Comparison of ENCODE assay signal across 9 mouse cellular contexts in the genomic region with DNA sequence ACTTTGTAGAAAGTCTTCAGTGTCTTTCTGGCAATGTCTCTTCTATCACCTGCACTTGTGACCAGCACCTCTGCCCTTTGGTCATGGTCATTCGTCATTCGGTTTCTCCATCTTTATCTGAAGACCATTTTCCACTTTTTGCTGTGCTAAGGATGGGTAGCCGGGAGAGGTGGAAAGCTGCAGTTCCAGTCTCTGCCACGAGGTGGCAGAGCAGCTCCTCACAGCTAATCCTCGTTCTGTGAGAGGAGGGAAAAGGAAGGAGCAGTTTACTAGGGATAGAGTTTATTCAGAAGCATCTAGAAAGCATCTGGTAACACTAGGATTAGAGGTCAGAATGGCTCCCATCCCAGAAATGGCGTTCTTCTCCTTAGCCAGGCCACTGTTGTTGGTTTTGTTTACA. TPM values are rescaled to one million over a fixed set of nuclear protein-coding genes. Genes with fewer than 3 reads are reported as not detected.
A peak's percentile ranks its signal among the peaks of the same experiment; 100 is the strongest.
DNase-seq lines count a peak whose midpoint lies in the region; ATAC-seq and TF ChIP-seq lines count a peak whose summit lies in the region.
"Had no signal": no experiment of that assay in that cellular context is flagged by ENCODE, and none has a peak within 500 bp of the region (broad histone marks: within the 10 kb centered on the region; RNA-seq: fewer than 3 reads in every experiment).

No protein-coding gene starts in this region.

- 12% methylated on average over 6 of the region's 6 CpGs for WGBS in large intestine, adult 2 months
- 20% methylated on average over 6 of the region's 6 CpGs for WGBS in lung, embryonic 16.5 days

- no peaks in the 10 kb centered on the region for H3K27me3 ChIP-seq in ES-Bruce4 (ENCODE audit: control insufficient read depth, insufficient read depth, low read length, poor library complexity, severe bottlenecking)
- H3K27me3 ChIP-seq in lung, embryonic 16.5 days (ENCODE audit: control insufficient read depth, insufficient read depth, low read depth, low read length), result no peaks in the 10 kb centered on the region

- H3K36me3 ChIP-seq in ES-Bruce4 (ENCODE audit: control insufficient read depth, insufficient read depth, low read length, poor library complexity, severe bottlenecking), result no peaks in the 10 kb centered on the region
- peaks cover 12% of the 10 kb centered on the region for H3K36me3 ChIP-seq in lung, embryonic 16.5 days (ENCODE audit: control insufficient read depth, insufficient read depth, low read length)

- TF ChIP-seq EP300 in ES-Bruce4 (IDR thresholded peaks at IDR 0.05; ENCODE audit: insufficient read depth, low read depth, low read length), result no peak

- no peak overlapping the region for H3K27ac ChIP-seq in ES-Bruce4 (ENCODE audit: insufficient read depth, low read length)
- no peak overlapping the region for H3K27ac ChIP-seq in lung, embryonic 16.5 days (ENCODE audit: low read length)

- TF ChIP-seq POLR2A in ES-Bruce4 (IDR thresholded peaks at IDR 0.05; ENCODE audit: insufficient read depth, low read length), result no peak

- DNase-seq in adrenal gland, adult 2 months, result peak; percentile 82
- DNase-seq in embryo, embryonic 10 days (ENCODE audit: low spot score), result peak; percentile 69
- DNase-seq in gastrocnemius, postnatal 25 days, result peak; percentile 46
- DNase-seq in large intestine, adult 2 months (ENCODE audit: low read depth, low spot score), result peak; percentile 44
- peak; percentile 69 for DNase-seq in right cerebral cortex, adult 18-20 months
- DNase-seq in urinary bladder, postnatal 4 days (ENCODE audit: low spot score in 2 of 2), result peak; percentile 62 to 84

- no peak overlapping the region for H3K9ac ChIP-seq in ES-Bruce4 (ENCODE audit: low read depth, poor library complexity, severe bottlenecking)
- H3K9ac ChIP-seq in lung, embryonic 16.5 days (ENCODE audit: low read length), result no peak overlapping the region

- H3K4me2 ChIP-seq in lung, embryonic 16.5 days (ENCODE audit: low read depth, low read length), result no peak overlapping the region

- no peaks in the 10 kb centered on the region for H3K9me3 ChIP-seq in ES-Bruce4 (replicated peaks; ENCODE audit: control insufficient read depth, insufficient read depth, low read length, poor library complexity, severe bottlenecking)
- H3K9me3 ChIP-seq in lung, embryonic 16.5 days (ENCODE audit: control insufficient read depth, low read length), result no peaks in the 10 kb centered on the region

- H3K4me3 ChIP-seq in ES-Bruce4 (ENCODE audit: low read depth, low read length), result no peak overlapping the region
- no peak overlapping the region for H3K4me3 ChIP-seq in lung, embryonic 16.5 days (ENCODE audit: low read length)

- TF ChIP-seq CTCF in ES-Bruce4 (IDR thresholded peaks at IDR 0.05; ENCODE audit: low read depth, low read length), result peak; percentile 93

- ATAC-seq in lung, embryonic 16.5 days (ENCODE audit: low read depth), result peak; percentile 60; the same call in 1 of the 2 replicates

- peaks cover 7% of the 10 kb centered on the region for H3K4me1 ChIP-seq in ES-Bruce4 (ENCODE audit: control insufficient read depth, insufficient read depth, low read length)
- no peaks in the 10 kb centered on the region for H3K4me1 ChIP-seq in lung, embryonic 16.5 days (replicated peaks; ENCODE audit: control insufficient read depth, insufficient read depth, low read length)

RNA-seq across cellular contexts. Expression of a gene that starts 11.3 kb away (rescaled TPM):
- polyA plus RNA-seq in ES-Bruce4 (2011; ENCODE audit: insufficient read depth, insufficient read length, low read depth, missing spikeins), result 37.2 and 37.5 TPM in 2 replicates
- total RNA-seq in adrenal gland, adult 2 months (2021), result 10 to 100 TPM; 31.2 to 54.3 TPM
- polyA plus RNA-seq in adrenal gland, adult 2 months (2012; rRNA removed), result 22.7 and 35.0 TPM in 2 replicates
- 10 to 100 TPM; 18.1 to 21.0 TPM for total RNA-seq in gastrocnemius, postnatal 25 days (2021)
- 18.0 and 18.8 TPM in 2 replicates for polyA plus RNA-seq in large intestine, adult 2 months (2012; rRNA removed)
- 61.6 and 67.9 TPM in 2 replicates for polyA plus RNA-seq in lung, embryonic 16.5 days (2015; fragmentation: Nextera tagmentation; extraction: Ambion mirVana)

RNA-seq across cellular contexts. Expression of a gene that starts 11.4 kb away (rescaled TPM):
- polyA plus RNA-seq in ES-Bruce4 (2011; ENCODE audit: insufficient read depth, insufficient read length, low read depth, missing spikeins), result 4.8 and 5.0 TPM in 2 replicates
- 1 to 10 TPM; 1.8 to 2.4 TPM for total RNA-seq in adrenal gland, adult 2 months (2021)
- polyA plus RNA-seq in adrenal gland, adult 2 months (2012; rRNA removed), result 0.16 and 0.26 TPM in 2 replicates
- total RNA-seq in gastrocnemius, postnatal 25 days (2021), result 1 to 10 TPM in 1 of 2 experiments, under 1 TPM in 1; 0.67 to 1.0 TPM
- polyA plus RNA-seq in large intestine, adult 2 months (2012; rRNA removed), result 0.25 and 1.1 TPM in 2 replicates
- 2.4 and 3.3 TPM in 2 replicates for polyA plus RNA-seq in lung, embryonic 16.5 days (2015; fragmentation: Nextera tagmentation; extraction: Ambion mirVana)

RNA-seq across cellular contexts. Expression of a gene that starts 51.1 kb away (rescaled TPM):
- not detected in 2 replicates for polyA plus RNA-seq in ES-Bruce4 (2011; ENCODE audit: insufficient read depth, insufficient read length, low read depth, missing spikeins)
- total RNA-seq in adrenal gland, adult 2 months (2021), result not detected
- polyA plus RNA-seq in adrenal gland, adult 2 months (2012; rRNA removed), result 0.88 and 1.6 TPM in 2 replicates
- total RNA-seq in gastrocnemius, postnatal 25 days (2021), result not detected
- polyA plus RNA-seq in large intestine, adult 2 months (2012; rRNA removed), result not detected in 2 replicates
- polyA plus RNA-seq in lung, embryonic 16.5 days (2015; fragmentation: Nextera tagmentation; extraction: Ambion mirVana), result 0.85 and 1.1 TPM in 2 replicates
- total RNA-seq: layer of hippocampus, adult 8-10 months had no signal

RNA-seq across cellular contexts. Expression of a gene that starts 53.7 kb away (rescaled TPM):
- 20.8 and 21.8 TPM in 2 replicates for polyA plus RNA-seq in ES-Bruce4 (2011; ENCODE audit: insufficient read depth, insufficient read length, low read depth, missing spikeins)
- 10 to 100 TPM; 24.2 to 30.5 TPM for total RNA-seq in adrenal gland, adult 2 months (2021)
- 25.7 and 30.6 TPM in 2 replicates for polyA plus RNA-seq in adrenal gland, adult 2 months (2012; rRNA removed)
- total RNA-seq in gastrocnemius, postnatal 25 days (2021), result 1 to 10 TPM; 8.1 to 8.5 TPM
- 17.2 and 21.8 TPM in 2 replicates for polyA plus RNA-seq in large intestine, adult 2 months (2012; rRNA removed)
- 12.6 and 14.9 TPM in 2 replicates for polyA plus RNA-seq in lung, embryonic 16.5 days (2015; fragmentation: Nextera tagmentation; extraction: Ambion mirVana)

RNA-seq across cellular contexts. Expression of a gene that starts 53.8 kb away (rescaled TPM):
- polyA plus RNA-seq in ES-Bruce4 (2011; ENCODE audit: insufficient read depth, insufficient read length, low read depth, missing spikeins), result 1.6 and 2.4 TPM in 2 replicates
- not detected for total RNA-seq in adrenal gland, adult 2 months (2021)
- not detected in 2 replicates for polyA plus RNA-seq in adrenal gland, adult 2 months (2012; rRNA removed)
- not detected for total RNA-seq in gastrocnemius, postnatal 25 days (2021)
- polyA plus RNA-seq in large intestine, adult 2 months (2012; rRNA removed), result not detected in 2 replicates
- not detected in 2 replicates for polyA plus RNA-seq in lung, embryonic 16.5 days (2015; fragmentation: Nextera tagmentation; extraction: Ambion mirVana)
- total RNA-seq: layer of hippocampus, adult 8-10 months had no signal
